Mouse (Mus musculus): Measurements from ENCODE around the gene Ssh1.

- no peak for TF ChIP-seq CTCF (IDR thresholded peaks at IDR 0.05; ENCODE audit: low read depth)
- TF ChIP-seq EP300 (IDR thresholded peaks at IDR 0.05; ENCODE audit: low read depth), result no peak
Observed at GRCm38 (mm10) chr5:113968371-113968770, 25.3 kb downstream of the Ssh1 start.
